Mouse (Mus musculus) c-Kit-positive CD71-positive TER-119-negative erythroid progenitor cells, embryonic 14.5 days (primary cell): ENCODE data around the gene Ip6k2.
A peak's percentile ranks its signal among the peaks of the same experiment; 100 is the strongest.

Experiments used
- DNase-seq: peaks from one replicate; pipeline ENCODE4 v3.0.0-alpha.2; 2013; ENCODE audit warnings: low read depth

Ip6k2 gene

DNA sequence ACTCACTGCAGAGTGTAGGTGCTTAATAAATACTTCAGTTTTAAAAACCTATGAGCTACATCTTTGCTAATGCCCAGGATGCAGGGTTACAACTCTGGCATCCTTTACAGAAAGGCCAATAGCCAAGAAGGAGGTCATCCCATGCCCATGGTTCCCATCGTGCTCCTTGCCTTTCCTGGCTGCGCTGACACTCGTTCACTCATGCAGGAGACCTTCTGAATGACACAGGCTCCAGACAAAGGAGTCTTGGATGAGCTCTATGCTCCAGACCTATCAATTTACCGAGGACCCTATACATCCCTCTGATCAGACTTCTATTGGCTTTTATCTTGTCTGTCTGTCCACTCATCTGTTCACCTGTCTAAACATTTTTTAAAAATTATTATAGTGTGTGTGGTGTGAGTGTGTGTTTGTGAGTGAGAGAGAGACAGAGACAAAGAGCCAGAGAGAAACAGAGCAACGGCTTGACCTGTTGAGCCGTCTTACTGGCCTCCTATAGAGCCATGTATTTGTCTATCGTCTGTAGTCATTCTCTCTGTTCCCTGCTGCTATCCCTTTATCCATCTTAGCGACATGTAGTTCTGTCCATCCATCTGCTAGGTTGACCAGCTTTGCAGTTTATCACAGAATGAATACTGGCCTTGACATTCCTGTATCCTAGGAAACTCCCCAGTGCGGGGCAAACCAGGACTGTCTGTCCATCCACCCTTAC is 604 bp upstream of the Ip6k2 start:
- DNase-seq: no peak

DNA sequence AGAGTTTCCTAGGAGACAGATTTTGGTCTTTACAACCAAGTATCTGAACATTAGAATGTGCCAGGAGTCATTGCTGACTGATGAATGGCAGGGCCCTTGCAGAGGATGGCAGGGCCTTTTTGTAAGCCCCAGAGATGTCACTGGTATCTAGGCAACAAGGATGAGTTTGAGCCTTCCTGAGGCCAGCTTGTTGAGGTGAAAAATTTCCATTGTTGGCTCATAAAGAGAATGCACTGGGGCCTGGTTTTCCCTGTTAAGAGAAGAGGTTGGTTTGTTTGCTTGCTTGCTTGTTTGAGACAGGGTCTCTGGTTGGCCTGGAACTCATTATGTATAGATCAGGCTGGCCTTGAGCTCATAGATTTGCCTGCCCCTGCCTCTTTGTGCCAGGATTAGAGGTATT is 1.8 kb downstream of the Ip6k2 start:
- no peak for DNase-seq

DNA sequence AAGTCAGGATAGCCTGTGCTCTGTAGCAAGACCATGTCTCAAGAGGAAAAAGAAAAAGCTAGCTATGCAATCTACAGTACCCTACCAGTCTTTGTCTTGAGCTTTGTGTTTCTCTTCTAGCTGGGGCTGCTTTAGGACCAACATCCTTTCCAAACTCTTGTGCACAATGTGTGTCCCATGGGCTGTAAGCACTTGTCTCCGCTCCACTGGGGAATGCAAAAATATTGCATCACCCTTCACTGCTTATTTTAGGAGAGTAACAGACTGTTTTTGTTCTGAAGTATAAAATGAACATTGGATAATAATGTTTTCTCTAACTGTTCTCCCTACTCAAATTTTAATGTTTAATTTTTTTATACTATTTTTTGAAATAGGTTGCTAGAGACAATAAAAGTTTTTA is 2.9 kb downstream of the Ip6k2 start:
- no peak for DNase-seq

DNA sequence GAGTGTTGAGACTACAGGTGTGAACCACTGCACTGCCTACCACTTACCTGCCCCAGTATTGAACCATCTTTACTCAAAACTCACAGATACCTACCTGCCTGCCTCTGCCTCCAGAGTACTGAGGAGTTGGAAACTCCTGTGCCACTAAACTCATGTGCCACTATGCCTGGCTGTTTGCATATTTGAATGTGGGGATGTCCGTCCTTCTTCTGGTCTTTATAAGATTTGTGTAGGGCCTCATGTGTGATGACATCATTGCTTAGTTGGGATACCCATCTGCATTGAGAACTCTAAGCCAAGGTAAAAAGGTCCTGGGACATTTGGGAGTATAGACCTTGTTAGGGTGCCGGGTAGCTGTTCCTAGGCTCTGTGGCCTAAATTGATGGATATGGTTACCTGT is 3.5 kb downstream of the Ip6k2 start:
- no peak for DNase-seq

DNA sequence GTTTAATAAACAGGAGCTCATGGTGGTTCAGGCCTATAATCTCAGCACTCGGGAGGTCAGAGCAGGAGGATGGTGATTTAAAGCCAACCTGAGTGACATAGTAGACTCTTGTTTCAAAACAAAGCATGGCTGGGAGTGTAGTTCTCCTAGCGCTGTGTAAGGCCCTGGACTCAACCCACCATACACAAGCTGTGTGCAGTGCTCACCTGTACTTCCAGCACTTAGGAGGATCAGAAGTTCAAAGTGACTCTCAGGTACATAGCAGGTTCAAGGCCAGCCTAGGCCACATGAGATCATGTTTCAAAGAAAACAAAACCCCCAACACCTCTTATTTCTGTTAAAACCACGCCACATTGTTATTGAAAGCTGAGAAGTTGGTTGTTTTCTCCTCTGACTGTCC is 5.1 kb downstream of the Ip6k2 start:
- no peak for DNase-seq

DNA sequence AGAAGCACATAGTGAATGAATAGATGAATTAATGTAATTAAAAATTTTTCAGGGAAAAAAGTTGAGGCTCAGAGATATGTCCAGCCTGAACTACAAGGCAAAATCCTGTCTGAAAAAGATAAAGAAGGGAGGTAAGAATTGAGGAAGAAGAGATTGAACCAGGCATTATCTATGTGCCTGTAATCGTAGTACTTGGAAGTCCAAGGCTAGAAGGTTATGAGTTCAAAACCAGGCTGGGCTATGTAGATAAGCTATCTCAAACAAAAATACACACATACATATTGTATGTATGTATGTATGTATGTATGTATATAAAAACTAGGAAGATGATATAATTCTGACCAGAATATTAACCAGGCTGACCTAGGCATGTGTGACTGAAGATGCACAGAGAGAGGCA is 8.7 kb downstream of the Ip6k2 start:
- no peak for DNase-seq

DNA sequence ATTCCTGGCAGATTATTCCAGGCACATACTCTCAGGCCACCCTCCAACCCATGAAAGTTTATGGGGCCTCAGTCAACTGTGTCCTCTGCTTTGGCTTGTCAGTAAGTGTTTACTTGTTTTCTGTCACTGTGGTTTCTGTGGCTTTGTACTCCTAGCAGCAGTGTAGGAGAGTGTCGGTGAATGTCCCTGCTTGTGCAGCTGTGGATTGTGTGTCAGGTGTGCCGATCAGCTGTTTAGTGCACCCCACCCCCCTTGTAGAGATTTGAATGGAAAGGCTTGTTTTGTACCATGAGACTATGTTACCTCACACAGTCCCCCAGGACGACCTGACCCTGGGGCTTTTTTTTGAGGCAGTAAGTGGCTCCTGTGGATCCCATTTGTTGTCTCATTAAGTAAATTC is 9.1 kb downstream of the Ip6k2 start:
- DNase-seq: no peak

DNA sequence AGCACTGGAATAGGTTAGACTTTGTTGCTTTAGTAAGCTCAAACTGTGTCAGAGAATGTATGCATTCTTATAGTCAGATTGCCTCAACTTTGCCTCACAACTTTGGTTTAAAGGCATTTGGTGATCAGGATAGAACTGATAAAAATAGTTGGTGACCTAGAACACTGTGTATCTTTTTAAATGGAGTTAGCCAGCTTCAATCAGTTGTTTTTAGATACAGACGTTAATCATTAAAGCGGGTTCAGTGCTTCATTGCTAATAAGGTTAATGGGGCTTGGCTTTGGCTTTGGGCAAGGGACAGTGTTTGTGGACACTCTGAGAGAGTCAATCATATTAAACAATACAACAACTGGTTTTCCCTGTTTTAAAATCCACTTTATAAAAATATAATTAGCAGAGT is 11.7 kb downstream of the Ip6k2 start:
- no peak for DNase-seq

DNA sequence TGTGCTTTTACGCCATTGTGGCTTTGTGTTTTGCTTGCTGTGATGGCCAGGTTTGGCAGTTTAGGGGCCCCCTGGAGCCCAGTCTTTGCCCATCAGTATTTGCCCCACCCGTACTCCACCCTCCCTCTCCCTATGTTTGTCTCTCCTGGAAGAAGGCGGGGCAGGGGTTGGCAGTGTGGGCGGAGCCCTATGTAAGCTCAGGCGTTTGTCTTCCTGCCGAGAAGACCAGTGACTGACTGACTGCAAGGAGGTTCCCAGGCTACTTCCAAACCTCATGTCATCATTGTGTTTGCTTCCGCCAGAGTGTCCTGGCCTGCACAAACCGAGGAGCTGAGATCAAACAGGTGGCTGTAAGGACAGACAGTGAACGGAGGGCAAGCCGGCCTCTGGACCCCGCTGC is 12.2 kb downstream of the Ip6k2 start:
- peak; percentile 80 for DNase-seq

DNA sequence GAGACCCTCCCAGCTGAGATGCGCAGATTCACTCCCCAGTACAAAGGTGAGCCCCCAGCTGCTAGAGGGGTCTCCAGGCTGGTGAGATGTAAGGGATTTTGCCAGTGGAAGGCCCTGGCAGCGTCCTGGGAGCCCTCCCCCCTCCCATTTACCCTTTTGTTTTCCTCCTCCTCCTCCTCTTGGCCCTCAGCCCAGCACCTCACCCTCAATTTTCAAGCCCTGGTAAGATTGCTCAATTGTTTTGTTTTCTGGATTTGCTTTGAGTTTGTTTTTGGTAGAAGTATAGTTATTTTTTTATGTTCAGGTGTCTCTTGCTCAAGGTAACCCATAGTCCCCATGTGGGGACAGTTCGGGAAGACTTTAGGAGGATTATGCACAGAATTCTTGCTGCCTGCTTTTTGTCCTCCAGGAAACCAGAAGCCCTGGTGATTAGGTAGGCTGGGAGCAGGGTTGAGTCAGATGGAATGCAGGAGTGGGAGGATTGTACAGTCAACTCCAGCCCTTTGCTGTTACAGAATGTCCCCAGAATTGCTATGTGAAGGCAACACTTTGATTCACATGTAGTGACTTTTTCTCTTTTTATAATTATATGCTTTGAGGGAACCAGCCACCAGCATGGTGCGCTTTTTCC is 12.9 kb downstream of the Ip6k2 start:
- DNase-seq: no peak

DNA sequence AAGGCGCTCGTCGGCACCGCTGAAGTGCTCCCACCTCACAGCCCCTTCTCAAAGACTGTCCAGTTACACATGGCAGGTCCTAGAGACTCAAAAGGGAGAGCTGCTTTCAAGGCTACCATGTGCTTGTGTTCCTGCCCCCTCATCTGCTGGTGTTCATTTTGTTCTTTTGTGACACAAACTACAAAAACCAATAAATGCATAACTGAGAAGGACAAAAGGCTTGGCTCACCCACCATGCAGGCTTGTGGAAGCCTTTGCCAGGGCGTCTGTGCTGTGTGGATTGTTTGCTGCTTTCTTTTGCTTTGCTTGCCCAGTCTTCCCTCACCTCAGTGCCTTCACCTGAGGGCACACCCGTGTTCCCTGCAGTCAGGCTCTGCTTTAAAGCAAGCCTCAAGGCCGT is 13.9 kb downstream of the Ip6k2 start:
- DNase-seq: no peak

DNA sequence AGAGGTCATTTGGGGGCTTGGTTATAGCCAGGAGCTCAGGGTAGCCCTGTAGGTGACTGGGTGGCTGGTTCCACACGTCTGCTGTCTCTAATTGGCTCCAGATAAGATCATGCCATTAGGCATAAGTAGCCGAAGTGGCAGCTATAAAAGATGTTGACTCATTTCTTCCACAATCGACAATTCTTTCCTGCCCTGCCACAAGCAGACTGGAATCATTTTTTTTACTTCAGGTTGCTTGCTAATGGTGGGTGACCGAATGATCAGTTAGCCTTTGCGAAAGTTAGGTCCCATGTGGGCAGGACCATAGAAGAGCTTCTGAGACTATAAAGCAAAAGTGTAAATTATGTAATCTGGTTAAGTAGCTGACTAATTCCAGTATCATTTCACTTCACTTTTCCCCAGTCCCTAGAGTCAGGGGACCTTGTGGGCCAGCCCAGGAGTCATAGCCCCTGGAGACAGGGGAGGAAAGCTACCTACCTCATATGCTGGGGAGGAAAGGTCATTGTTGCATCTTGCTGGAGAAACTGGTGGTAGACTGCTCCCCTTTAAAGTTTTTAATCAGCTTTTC is 15.0 kb downstream of the Ip6k2 start:
- DNase-seq: no peak

DNA sequence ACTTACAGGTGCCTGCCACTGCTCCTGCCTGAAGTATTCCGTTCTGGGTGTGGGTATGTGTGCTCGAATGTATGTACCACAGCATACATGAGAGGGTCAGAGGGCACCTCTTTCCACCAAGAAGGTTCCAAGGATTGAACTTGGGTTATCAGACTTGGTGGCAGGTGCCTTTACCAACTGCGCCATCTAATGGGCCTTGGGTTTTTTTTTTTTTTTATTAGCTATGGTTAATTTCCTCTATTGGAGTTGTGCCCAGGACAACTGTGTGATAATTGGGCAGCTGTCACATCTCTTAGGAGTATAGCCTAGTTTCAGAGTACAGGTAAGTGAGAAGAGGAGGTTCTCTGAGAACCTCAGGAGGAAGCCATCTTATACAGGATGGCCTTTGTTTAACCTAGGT is 16.0 kb downstream of the Ip6k2 start:
- DNase-seq: no peak

DNA sequence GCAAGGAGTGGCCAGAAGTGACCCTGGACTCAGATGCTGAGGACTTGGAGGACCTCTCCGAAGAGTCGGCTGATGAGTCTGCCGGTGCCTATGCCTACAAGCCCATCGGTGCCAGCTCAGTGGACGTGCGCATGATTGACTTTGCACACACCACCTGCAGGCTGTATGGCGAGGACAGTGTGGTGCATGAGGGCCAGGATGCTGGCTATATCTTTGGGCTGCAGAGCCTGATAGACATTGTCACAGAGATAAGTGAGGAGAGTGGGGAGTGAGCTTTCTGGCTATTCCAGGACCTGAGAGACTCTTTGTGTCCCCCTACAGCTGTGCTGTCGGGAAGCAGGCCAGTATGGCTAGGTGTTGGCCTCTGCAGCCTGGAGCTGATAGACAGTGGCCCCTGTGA is 22.2 kb downstream of the Ip6k2 start:
- no peak for DNase-seq

DNA sequence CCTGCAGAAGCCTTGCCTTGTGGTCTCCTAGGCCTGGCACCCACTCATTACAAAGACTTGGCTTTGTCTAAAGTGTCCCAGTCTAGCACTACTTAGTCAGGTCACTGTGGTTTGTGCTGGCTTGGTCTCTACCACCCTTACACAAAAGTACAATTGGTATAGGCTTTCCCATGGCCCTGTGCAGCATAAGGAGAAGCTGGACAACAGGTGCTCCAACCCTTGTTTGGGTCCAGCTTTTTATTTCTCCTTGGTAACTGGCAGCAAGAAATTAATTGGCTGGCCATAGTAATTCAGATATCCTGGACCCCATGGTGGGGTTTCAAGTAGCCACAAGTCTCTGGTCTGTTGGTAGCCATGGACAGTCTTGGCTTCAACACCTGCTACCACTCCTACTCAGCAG is 22.8 kb downstream of the Ip6k2 start:
- DNase-seq: no peak

DNA sequence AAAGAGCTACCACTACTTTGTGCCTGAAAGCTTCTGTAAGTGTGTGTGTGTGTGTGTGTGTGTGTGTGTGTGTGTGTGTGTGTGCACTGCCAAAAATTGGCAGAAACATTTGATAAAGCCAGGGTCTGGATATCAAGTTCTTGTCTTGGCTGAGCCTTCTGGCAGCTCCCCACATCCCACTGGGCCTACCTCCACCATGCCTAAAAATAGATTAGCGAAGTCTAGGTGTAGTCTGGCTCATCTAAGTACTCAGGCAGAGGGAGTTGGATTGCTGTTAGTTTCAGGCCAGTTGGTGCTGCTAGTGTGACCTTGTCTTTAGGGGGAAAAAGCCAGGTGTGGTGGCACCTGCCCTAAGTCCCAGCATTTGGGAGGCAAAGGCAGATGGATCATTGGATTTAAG is 23.2 kb downstream of the Ip6k2 start:
- DNase-seq: no peak

DNA sequence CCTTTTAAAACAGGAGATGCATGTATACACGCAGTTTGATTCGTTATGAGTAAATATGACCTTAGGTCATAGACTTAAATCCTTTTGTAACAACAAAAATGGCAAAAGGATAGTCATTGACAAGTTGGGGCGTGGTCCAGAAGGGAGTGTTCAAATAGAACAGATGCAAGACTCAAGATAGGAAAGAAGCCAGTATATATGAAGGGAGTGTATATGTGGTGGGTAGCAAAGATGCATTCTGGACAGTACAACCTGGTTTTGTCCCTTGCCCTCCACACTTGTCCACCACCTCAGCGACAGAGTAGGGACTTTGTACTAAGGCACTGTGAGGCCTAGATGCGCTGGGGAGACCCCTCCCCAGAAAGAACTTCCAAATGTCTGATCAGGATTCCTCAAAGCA is 24.1 kb downstream of the Ip6k2 start:
- DNase-seq: peak; percentile 70

DNA sequence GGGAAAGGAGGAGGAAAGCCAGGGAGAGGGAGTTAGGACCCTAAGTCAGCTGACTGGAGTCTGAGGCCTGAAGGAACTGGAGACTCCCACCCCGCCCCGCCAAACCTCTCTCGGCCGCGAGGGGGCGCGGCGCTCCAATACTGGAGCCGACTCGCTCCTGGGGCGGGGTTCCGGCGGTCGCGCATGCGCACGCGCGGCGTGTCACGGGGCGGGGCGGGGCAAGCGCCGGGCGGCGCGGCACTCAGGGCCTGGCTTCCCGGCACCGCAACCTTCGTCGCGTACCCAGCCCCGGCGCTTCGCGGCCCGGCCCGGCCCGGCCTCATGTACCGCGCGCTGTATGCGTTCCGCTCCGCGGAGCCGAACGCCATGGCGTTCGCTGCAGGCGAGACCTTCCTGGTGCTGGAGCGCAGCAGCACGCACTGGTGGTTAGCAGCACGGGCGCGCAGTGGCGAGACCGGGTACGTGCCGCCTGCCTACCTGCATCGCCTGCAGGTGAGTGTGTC is 24.6 kb downstream of the Ip6k2 start, which contains the start of gene Nckipsd:
Nckipsd (plus strand) TSS at position 206 of the 503 bp plus-strand sequence.
- peak; percentile 85 for DNase-seq

DNA sequence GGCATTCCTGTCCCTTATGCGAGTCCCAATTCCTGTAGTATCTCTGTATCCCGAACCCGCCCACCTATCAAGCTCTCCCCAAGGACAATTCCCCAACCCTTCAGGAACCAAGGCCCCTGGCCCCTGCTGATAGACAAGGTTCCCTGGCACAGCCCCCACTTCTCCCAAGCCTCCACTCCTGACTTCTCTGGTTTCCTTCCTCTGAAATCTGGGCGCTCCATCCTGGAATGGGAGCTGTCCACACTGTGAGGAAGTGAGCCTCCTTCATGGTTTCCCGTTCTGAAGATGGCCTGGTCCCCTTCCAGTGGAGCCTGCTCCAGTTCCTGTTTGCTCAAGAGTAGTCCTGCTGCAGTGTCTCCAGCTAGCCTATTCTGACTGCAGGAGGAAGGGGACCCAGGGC is 25.6 kb downstream of the Ip6k2 start:
- no peak for DNase-seq

DNA sequence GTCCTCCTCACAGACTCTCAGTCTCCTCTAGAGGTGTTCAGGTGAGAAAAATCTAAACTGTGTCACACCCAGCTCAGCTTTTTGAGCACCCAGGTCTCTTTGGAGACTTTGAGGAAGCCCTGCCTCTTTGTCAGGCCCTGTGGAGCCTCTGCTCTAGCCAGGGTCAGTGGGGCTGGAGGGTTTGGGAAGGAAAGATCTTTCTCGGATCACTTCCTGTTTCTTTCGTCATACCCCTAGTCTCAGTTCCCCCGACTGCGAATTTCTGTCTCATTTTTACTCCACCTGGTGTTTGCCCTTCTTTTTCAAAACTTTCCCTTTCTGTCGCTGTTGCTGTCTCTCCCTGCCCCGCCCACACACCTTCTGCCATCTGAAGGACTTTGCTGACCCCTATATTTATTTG is 26.1 kb downstream of the Ip6k2 start:
- DNase-seq: no peak

DNA sequence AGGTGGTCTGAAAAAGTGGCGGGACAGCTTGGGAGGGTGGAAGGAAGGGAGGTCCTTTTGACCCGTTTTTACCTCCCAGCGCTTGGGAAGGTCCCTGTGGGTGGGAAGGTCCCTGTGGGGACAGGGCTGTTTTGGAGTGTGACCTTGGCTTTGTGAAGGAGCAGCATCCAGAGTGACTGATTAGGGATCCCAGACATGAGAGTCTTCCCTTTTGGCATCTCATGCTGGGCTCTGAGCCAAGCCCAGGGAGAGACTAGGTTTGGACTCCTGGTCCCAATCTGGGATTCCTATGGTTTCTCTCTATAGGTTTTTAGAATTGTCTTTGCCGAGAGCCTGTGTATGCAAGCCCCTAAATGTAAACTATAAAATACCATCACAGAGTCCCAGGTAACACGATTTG is 26.9 kb downstream of the Ip6k2 start:
- DNase-seq: no peak

DNA sequence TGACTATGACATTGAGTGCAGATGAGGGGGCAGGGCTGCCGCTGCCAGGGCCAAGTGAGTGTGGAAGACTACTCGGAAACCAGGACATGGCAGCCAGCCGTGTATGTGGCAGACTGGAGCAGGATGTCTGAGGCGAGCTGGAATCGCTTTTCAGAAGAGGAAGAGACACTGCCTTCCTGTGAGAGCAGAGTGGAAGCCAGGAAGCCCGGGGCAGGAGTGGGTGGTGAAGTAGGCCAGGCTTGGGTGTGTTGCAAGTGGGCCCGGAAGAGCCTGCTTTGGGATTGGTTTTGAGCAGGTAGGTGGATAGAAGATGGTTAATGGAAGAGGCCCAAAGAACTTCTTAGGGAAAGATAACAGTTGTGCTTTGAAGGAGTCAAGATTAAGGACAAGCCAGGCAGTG is 32.0 kb downstream of the Ip6k2 start:
- no peak for DNase-seq

DNA sequence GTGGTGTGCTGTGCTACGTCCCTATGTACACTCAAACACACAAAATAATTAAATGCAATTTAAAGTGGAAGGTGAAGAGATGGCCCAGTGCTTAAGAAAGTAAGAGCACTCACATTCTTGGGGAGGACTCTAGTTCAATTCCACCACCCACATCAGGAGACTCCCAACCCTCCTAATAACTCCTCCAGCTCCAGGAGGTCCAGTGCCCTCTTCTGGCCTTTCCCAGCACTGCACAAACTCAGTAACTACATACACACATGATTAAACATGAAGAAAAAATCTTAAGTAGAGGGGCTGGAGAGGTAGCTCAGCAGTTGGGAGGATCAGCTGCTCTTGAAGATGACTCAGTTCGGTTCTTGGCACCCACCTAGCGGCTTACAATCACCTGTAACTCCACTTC is 35.9 kb downstream of the Ip6k2 start:
- DNase-seq: no peak

DNA sequence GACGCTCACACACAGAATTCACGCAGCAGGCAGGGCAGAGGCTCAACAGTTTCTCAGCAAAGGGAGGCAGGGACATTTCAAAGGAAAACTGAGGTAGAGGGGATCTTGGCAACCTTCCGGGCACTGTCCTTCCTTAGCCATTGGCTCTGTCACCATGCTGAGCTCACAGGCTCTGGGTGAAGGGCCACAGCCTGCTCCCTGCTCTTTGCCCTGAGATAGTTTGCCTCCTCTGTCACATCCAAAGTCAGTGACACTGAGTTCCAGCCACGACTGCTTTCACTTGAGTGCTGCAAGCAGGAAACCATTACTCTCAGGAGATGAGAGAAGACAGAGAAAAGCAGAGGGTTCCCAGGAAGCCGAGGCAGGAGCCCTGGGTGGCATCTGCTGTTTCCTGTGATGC is 36.5 kb downstream of the Ip6k2 start:
- DNase-seq: no peak
